Mouse (Mus musculus) heart, embryonic 10.5 days (tissue): ENCODE results near the gene Socs7. TPM values are rescaled to one million over a fixed set of nuclear protein-coding genes. Genes with fewer than 3 reads are reported as not detected.
A peak's percentile ranks its signal among the peaks of the same experiment; 100 is the strongest.
"Not testable (repeated sequence)": the region's sequence is repeated elsewhere in the genome, so short reads cannot be mapped to it uniquely, and the experiment has no call there.

Source experiments
- DNase-seq: peaks from one replicate; pipeline ENCODE4 v3.0.0-alpha.2; 2017; ENCODE audit warnings: low spot score
- H3K27ac ChIP-seq: fragments of 300-500 bp; sonication (generic); 2 replicates; pipeline ENCODE4 v1.5.1; 2016; ENCODE audit warnings: mild to moderate bottlenecking
- H3K27me3 ChIP-seq: fragments of 300-500 bp; sonication (generic); 2 replicates; pipeline ENCODE4 v1.6.1; 2016; ENCODE audit warnings: mild to moderate bottlenecking; ENCODE audit not compliant: poor library complexity, insufficient read depth, severe bottlenecking
- H3K36me3 ChIP-seq: fragments of 300-500 bp; sonication (generic); 2 replicates; pipeline ENCODE4 v1.6.1; 2016; ENCODE audit warnings: mild to moderate bottlenecking, moderate library complexity
- H3K4me1 ChIP-seq: fragments of 300-500 bp; sonication (generic); 2 replicates; pipeline ENCODE4 v1.6.1; 2016; ENCODE audit warnings: mild to moderate bottlenecking
- H3K4me3 ChIP-seq: fragments of 300-500 bp; sonication (generic); 2 replicates; pipeline ENCODE4 v1.5.1; 2016; ENCODE audit warnings: mild to moderate bottlenecking, moderate library complexity
- H3K9me3 ChIP-seq: fragments of 300-500 bp; sonication (generic); 2 replicates; pipeline ENCODE4 v1.6.1; 2016; ENCODE audit warnings: mild to moderate bottlenecking, moderate library complexity
- WGBS: fragments of 180-500 bp; shearing (Covaris S2); methylation state at CpG from one replicate; pipeline ENCODE4 v1.1.7; 2016; 5-methylcytosine and 5-hydroxymethylcytosine counted together
- polyA plus RNA-seq: library from polyadenylated mRNA; unstranded; fragments of >200 nt; fragmentation: Nextera tagmentation; extraction: Ambion mirVana; gene quantifications from 2 replicates; pipeline ENCODE4 v1.2.1, GENCODE M21; 2016

Gene Socs7
- polyA plus RNA-seq, 1 experiment from 2014 or later = 3.2 TPM

DNA sequence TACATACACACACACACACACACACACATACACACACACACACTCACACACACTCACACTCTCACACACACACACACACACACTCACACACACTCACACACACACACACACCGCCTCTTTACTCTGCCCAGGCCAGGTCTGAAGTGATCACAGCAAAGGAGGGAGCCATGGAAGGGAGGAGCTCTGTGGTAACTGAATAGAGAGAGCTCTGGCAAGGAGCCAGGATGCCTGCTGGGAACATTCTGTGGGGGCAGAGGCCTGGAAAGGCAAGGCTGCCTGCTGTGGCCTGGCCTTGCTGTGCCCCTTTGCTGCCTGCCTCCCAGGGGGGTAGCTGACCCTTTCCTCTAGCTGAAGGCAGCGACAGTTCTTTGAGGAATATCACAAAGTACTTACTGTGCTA is 12.3 kb upstream of the Socs7 start:
- H3K9me3 ChIP-seq = no peaks in the 10 kb centered on the region
- peaks cover 15% of the 10 kb centered on the region for H3K27me3 ChIP-seq
- peak; percentile 85 for DNase-seq
- peaks cover 36% of the 10 kb centered on the region for H3K4me1 ChIP-seq
- no peak overlapping the region for H3K4me3 ChIP-seq
- peak overlapping the region; percentile 81 for H3K27ac ChIP-seq
- WGBS = 20% methylated on average over 2 of the region's 2 CpGs
- H3K36me3 ChIP-seq = no peaks in the 10 kb centered on the region

GRCm38 (mm10) chr11:97352027-97352684 is 10.2 kb upstream of the Socs7 start, which contains the start of gene Gpr179:
TSS of gene Gpr179 (minus strand) at chr11:97352077.
- no peak within 1 kb of the TSS for H3K4me3 ChIP-seq
- DNase-seq = no peak
- 74% methylated on average over 3 of the region's 3 CpGs for WGBS

DNA sequence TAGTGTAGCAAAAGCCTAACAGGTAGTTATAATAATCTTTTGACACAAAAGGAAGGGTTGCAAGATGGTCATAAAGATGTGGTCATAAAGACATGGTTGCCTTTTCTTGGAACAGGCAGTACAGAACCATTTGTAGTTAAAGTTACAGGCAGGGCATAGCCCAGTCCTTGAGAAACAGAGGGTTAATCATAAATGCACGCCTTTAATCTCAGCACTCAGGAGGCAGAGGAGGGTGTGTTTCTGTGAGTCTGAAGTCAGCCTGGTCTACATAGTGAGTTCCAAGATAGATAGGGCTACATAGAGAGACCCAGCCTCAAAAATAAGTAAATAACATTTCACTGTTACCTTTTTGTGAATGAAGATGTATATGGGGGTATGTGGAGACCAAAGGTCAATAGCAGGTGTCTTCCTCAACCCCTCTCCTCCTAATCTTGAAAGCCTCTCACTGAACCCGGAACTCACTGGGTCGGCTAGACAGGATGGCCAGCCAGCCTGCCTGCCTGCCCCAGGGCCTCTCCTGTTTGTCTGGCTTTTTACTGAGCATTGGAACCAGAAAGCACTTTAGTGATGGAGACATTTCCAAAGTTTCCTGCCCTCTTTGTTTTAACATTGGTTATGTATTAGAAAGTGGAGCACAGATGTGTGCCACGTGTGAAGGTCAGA is 9.3 kb upstream of the Socs7 start:
- H3K9me3 ChIP-seq = no peaks in the 10 kb centered on the region
- no peak overlapping the region for H3K4me3 ChIP-seq
- no peak overlapping the region for H3K27ac ChIP-seq
- no peaks in the 10 kb centered on the region for H3K36me3 ChIP-seq
- peaks cover 21% of the 10 kb centered on the region for H3K4me1 ChIP-seq
- DNase-seq = no peak
- peaks cover 15% of the 10 kb centered on the region for H3K27me3 ChIP-seq
- WGBS = 57% methylated on average over 4 of the region's 4 CpGs

More at GRCm38 (mm10) chr11:97352027-97352684, 10.2 kb upstream of the Socs7 start, which contains the start of gene Gpr179:
- peak within 1 kb of the TSS; percentile 25; the same call in 1 of the 2 replicates for H3K27ac ChIP-seq
- H3K9me3 ChIP-seq = no peaks in the 10 kb centered on the region
- no peaks in the 10 kb centered on the region for H3K36me3 ChIP-seq
- H3K4me1 ChIP-seq = peaks cover 21% of the 10 kb centered on the region
- peaks cover 15% of the 10 kb centered on the region for H3K27me3 ChIP-seq

GRCm38 (mm10) chr11:97354646-97355045 is 7.7 kb upstream of the Socs7 start:
- 73% methylated on average over 2 of the region's 2 CpGs for WGBS
- peaks cover 15% of the 10 kb centered on the region for H3K27me3 ChIP-seq
- no peaks in the 10 kb centered on the region for H3K36me3 ChIP-seq
- H3K4me1 ChIP-seq = peaks cover 18% of the 10 kb centered on the region
- H3K9me3 ChIP-seq = no peaks in the 10 kb centered on the region
- H3K4me3 ChIP-seq = no peak overlapping the region
- DNase-seq = no peak
- H3K27ac ChIP-seq = no peak overlapping the region

- H3K9me3 ChIP-seq = no peaks in the 10 kb centered on the region
- no peak overlapping the region for H3K4me3 ChIP-seq
- H3K27ac ChIP-seq = no peak overlapping the region
- peaks cover 15% of the 10 kb centered on the region for H3K27me3 ChIP-seq
- H3K36me3 ChIP-seq = no peaks in the 10 kb centered on the region
- DNase-seq = no peak
- WGBS = 87% methylated on average over 7 of the region's 7 CpGs
- H3K4me1 ChIP-seq = peaks cover 12% of the 10 kb centered on the region
Observed at GRCm38 (mm10) chr11:97355247-97355646, 7.1 kb upstream of the Socs7 start.

DNA sequence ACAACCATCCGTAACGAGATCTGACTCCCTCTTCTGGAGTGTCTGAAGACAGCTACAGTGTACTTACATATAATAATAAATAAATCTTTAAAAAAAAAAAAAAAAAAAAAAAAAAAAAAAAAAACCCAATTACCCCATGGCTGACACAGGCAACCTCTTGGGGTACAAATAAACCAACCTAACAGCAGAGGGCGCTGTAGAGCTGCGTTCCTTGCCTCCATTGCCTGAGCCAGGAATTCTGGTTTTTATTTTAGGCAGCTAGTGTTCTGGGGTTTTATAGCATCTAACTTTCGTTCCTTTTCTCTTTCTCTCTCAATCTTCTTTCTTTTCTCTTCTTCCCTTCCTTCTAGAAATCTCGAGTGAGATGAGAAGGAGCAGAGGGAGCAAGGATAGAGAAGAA is 4.7 kb upstream of the Socs7 start:
- DNase-seq = peak; percentile 77
- H3K27ac ChIP-seq, H3K27me3 ChIP-seq, H3K4me1 ChIP-seq, H3K9me3 ChIP-seq, H3K36me3 ChIP-seq, H3K4me3 ChIP-seq: not testable (repeated sequence)
- WGBS = 21% methylated on average over 6 of the region's 6 CpGs

DNA sequence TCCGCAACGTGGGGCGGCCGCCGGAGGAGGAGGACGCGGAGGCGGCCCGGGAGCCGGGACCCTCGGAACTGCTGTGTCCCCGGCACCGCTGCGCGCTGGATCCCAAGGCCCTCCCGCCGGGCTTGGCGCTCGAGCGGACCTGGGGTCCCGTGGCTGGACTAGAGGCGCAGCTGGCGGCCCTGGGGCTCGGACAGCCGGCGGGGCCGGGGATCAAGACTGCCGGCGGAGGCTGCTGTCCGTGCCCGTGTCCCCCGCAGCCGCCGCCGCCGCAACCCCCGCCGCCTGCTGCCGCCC is 245 bp downstream of the Socs7 start:
- Histone ChIP-seq H3K9me3 (no peaks in the 10 kb centered on the region), H3K27me3 (no peaks in the 10 kb centered on the region), H3K4me1 (peaks cover 34% of the 10 kb centered on the region), H3K4me3 (peak overlapping the region; percentile 100), H3K36me3 (no peaks in the 10 kb centered on the region), H3K27ac (peak overlapping the region; percentile 99)
- under 1% methylated on average over 39 of the region's 39 CpGs for WGBS
- no peak for DNase-seq

- peak overlapping the region; percentile 99 for H3K27ac ChIP-seq
- H3K36me3 ChIP-seq = peaks cover 2% of the 10 kb centered on the region; the same call in 1 of the 2 replicates
- WGBS = under 1% methylated on average over 49 of the region's 49 CpGs
- no peaks in the 10 kb centered on the region for H3K27me3 ChIP-seq
- H3K9me3 ChIP-seq = no peaks in the 10 kb centered on the region
- peaks cover 38% of the 10 kb centered on the region for H3K4me1 ChIP-seq
- peak; percentile 87 for DNase-seq
- H3K4me3 ChIP-seq = peak overlapping the region; percentile 100
Observed at GRCm38 (mm10) chr11:97362943-97363643, 742 bp downstream of the Socs7 start.

DNA sequence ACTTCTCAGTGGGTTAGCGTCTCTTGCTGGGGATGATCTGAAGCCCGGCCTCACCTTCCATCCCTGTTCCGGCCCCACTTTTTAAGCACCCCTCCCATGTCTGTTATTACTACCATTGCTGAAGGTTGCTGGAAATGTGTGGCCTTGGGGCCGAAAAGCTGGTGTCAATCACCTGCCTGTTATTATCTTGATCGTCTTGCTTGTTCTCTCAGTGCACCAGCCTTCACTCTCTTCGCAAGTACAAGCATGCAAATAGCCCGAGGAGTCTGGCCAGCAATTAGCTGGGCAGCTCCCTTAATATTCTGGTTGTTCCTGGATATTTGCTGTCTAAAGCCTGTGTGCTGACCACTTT is 1.3 kb downstream of the Socs7 start:
- Histone ChIP-seq H3K4me1 (peaks cover 43% of the 10 kb centered on the region), H3K9me3 (no peaks in the 10 kb centered on the region), H3K36me3 (peaks cover 2% of the 10 kb centered on the region; the same call in 1 of the 2 replicates), H3K27me3 (no peaks in the 10 kb centered on the region), H3K4me3 (peak overlapping the region; percentile 100), H3K27ac (peak overlapping the region; percentile 99; the same call in 1 of the 2 replicates)
- WGBS = 0% methylated on average over 7 of the region's 7 CpGs
- DNase-seq = no peak

- Histone ChIP-seq H3K36me3 (peaks cover 2% of the 10 kb centered on the region; the same call in 1 of the 2 replicates), H3K9me3 (no peaks in the 10 kb centered on the region), H3K4me3 (peak overlapping the region; percentile 100; the same call in 1 of the 2 replicates), H3K27ac (no peak overlapping the region), H3K4me1 (peaks cover 49% of the 10 kb centered on the region), H3K27me3 (no peaks in the 10 kb centered on the region)
- WGBS = 61% methylated on average over 1 of the region's 1 CpGs
- DNase-seq = no peak
Observed at GRCm38 (mm10) chr11:97365556-97365955, 3.2 kb downstream of the Socs7 start.

DNA sequence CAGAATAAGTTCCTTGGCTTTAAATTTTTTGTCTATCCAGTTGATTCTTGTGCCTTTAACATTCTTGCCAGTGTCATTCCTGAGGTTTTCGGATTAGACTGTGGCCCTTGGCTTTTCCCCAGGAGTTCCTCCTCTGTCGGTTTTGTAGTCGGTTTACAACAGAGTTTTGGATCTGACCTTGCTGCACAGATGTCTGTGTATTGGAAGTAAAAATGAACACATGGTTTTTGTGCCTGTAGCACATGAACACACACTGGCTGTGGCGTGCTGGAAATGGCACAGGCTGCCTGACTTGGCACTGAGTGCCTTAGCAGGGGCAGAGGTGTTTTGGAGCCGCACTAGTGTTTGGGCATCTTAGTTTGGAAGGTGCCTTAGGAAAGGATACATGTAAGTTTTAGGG is 6.2 kb downstream of the Socs7 start:
- WGBS = 87% methylated on average over 5 of the region's 5 CpGs
- no peaks in the 10 kb centered on the region for H3K27me3 ChIP-seq
- no peaks in the 10 kb centered on the region for H3K9me3 ChIP-seq
- no peak overlapping the region for H3K4me3 ChIP-seq
- peaks cover 58% of the 10 kb centered on the region for H3K4me1 ChIP-seq
- H3K27ac ChIP-seq = no peak overlapping the region
- H3K36me3 ChIP-seq = peaks cover 2% of the 10 kb centered on the region; the same call in 1 of the 2 replicates
- no peak for DNase-seq

- DNase-seq = no peak
- no peak overlapping the region for H3K4me3 ChIP-seq
- no peaks in the 10 kb centered on the region for H3K27me3 ChIP-seq
- WGBS = 74% methylated on average over 7 of the region's 7 CpGs
- peaks cover 18% of the 10 kb centered on the region for H3K36me3 ChIP-seq
- H3K4me1 ChIP-seq = peaks cover 39% of the 10 kb centered on the region
- no peaks in the 10 kb centered on the region for H3K9me3 ChIP-seq
- no peak overlapping the region for H3K27ac ChIP-seq
Observed at GRCm38 (mm10) chr11:97370329-97371091, 8.2 kb downstream of the Socs7 start.
